Mouse (Mus musculus): ENCODE data around the gene Ccar1. TPM values are rescaled to one million over a fixed set of nuclear protein-coding genes. Genes with fewer than 3 reads are reported as not detected.

The Ccar1 gene
- 141 and 147 TPM in 2 replicates for polyA plus RNA-seq (2016; fragmentation: Nextera tagmentation; extraction: Ambion mirVana)

DNA sequence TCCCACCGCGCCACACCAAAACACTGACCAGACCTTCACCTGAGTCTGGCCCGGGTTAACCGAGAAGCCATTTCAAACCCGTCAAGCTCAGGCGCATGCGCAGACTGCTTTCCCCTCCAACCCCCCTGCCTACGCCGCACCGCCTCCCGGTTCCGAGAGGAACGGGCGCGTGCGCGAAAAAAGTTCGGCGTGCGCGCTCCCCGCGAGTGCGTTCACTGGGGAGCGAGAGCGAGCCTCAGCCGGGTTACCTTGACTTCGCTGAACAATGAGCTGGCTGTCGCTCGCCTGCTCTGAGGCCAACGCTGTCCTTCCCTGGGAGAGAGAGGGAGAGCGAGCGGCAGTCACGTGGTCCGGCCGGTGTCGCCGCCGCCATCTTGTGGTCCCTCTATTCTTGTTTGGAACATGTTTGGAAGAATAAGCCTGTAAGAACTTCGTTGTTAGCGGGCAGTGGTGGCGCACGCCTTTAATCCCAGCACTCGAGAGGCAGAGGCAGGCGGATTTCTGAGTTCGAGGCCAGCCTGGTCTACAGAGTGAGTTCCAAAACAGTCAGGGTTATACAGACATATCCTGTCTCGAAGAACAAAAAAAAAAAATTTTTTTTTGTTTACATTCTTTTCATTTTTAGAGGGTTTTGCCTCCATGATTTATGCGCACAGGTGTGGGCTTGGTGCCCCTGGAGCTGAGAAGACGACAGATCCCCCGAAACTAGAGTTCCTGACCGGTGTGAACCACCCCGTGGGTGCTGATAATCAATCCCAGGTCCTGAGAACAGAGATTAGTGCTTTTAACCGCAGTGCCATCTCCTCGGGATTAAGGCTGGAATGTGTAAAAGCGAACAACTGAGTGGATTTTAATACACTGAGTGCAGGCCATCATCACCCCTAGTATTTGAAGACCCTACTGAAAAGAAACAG is at the start of gene Ccar1:
Gene Ccar1, minus strand, starts transcription at position 110 of the 914 bp plus-strand sequence.
- Histone ChIP-seq H3K4me3 (peak within 1 kb of the TSS; percentile 100), H3K27me3 (no peaks in the 10 kb centered on the region), H3K4me2 (replicated peaks) (peak within 1 kb of the TSS; percentile 75), H3K9me3 (replicated peaks) (no peaks in the 10 kb centered on the region), H3K4me1 (peaks cover 20% of the 10 kb centered on the region), H3K27ac (peak within 1 kb of the TSS; percentile 92), H3K36me3 (peaks cover 27% of the 10 kb centered on the region), H3K9ac (peak within 1 kb of the TSS; percentile 99)
- WGBS, result 3% methylated on average over 55 of the region's 55 CpGs
- peak; percentile 98 for ATAC-seq (ENCODE audit: low FRiP score)

DNA sequence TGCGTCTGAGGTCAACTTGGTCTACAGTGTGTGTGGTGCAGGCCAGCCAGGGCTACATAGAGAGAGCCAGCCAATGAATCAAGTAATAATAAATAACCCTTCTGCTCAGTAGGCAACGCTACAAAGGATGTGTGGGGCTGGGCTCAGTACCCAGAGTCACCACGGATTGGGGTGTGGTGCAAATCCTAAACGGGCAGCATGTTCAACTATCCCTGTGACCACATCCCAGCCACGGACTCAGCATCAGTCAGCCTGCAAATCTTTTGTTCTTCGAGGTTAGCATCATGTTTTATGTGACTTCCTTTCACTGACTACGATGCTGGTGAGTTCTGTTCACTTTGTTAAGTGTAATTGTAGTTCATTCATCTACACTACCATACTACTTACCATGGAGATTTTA is 48.6 kb upstream of the Ccar1 start:
- 89% methylated on average over 7 of the region's 7 CpGs for WGBS
- H3K9me3 ChIP-seq (replicated peaks), result no peaks in the 10 kb centered on the region
- no peak for ATAC-seq (ENCODE audit: low FRiP score)
- H3K27me3 ChIP-seq, result no peaks in the 10 kb centered on the region
- H3K4me1 ChIP-seq, result no peaks in the 10 kb centered on the region; the same call in 1 of the 2 replicates
- H3K36me3 ChIP-seq, result peaks cover 33% of the 10 kb centered on the region
- H3K9ac ChIP-seq, result no peak overlapping the region
- no peak overlapping the region for H3K4me2 ChIP-seq (replicated peaks)
- H3K4me3 ChIP-seq, result no peak overlapping the region
- H3K27ac ChIP-seq, result no peak overlapping the region

DNA sequence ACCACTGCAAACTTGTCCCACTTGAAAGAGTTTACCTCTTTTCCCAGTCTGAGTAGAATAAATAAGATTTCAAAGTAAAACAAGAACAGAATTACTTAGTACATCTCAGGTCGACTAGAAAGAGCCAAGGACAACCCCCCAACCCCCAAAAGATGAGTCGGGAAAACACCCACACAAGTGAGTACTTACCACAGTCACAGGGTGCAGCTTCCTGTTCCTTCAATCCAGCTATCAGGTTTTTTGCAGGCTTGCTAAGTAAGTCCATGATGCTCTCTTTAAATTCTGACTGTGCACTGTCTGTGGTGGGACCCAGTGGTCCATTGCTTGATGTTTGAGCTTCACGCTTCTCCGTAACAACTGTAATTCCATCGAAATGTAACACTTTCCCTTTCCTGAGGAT is 45.9 kb upstream of the Ccar1 start:
- no peak overlapping the region for H3K9ac ChIP-seq
- WGBS, result 95% methylated on average over 5 of the region's 5 CpGs
- no peaks in the 10 kb centered on the region for H3K27me3 ChIP-seq
- no peaks in the 10 kb centered on the region for H3K9me3 ChIP-seq (replicated peaks)
- H3K27ac ChIP-seq, result no peak overlapping the region
- ATAC-seq (ENCODE audit: low FRiP score), result no peak
- H3K4me3 ChIP-seq, result no peak overlapping the region
- H3K4me2 ChIP-seq (replicated peaks), result no peak overlapping the region
- no peaks in the 10 kb centered on the region for H3K4me1 ChIP-seq
- peaks cover 39% of the 10 kb centered on the region for H3K36me3 ChIP-seq

DNA sequence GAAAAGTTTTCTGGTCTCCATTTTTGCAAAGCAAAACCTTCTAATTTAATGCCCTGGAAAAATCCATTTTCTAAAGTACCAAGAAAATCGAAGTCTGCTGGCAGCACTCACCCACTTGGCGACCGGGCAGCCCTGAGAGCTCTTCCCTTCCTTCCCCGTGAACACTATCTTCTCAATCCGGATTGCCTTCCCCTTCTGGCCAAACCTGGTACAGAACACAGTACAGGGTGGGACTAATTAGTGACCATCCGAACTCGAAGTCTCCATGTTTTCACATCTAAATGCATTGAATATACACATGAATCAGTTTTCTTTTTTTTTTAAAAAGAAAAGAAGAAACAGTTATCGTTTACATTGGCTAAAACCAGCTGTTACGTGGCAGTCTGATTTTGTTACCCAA is 40.7 kb upstream of the Ccar1 start:
- Histone ChIP-seq H3K4me2 (replicated peaks) (no peak overlapping the region), H3K27ac (no peak overlapping the region), H3K4me3 (no peak overlapping the region), H3K9ac (no peak overlapping the region), H3K36me3 (peaks cover 40% of the 10 kb centered on the region), H3K9me3 (replicated peaks) (no peaks in the 10 kb centered on the region), H3K27me3 (no peaks in the 10 kb centered on the region), H3K4me1 (no peaks in the 10 kb centered on the region)
- WGBS, result 89% methylated on average over 9 of the region's 9 CpGs
- no peak for ATAC-seq (ENCODE audit: low FRiP score)

DNA sequence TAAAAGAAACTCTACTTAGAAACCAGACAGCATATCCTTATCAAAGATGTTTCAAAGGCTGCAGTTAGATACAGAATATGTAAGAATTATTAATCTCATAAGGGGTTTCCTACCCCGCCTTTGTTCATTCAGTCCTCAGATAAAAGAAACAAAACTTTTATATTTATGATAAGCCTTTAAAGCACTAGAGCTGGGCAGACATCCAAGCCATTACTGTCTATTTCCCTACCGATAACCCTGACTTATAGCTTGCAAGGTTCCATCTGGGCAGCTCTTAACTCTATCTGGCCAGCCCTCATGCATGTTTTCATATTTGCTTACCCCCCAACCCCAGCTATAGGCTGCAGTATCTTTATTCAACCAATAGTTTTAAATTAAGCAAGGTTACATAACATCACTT is 39.5 kb upstream of the Ccar1 start:
- no peak overlapping the region for H3K9ac ChIP-seq
- 99% methylated on average over 2 of the region's 2 CpGs for WGBS
- no peak overlapping the region for H3K27ac ChIP-seq
- no peaks in the 10 kb centered on the region for H3K9me3 ChIP-seq (replicated peaks)
- no peaks in the 10 kb centered on the region for H3K27me3 ChIP-seq
- peaks cover 34% of the 10 kb centered on the region; the same call in 1 of the 2 replicates for H3K36me3 ChIP-seq
- no peaks in the 10 kb centered on the region for H3K4me1 ChIP-seq
- no peak overlapping the region for H3K4me3 ChIP-seq
- H3K4me2 ChIP-seq (replicated peaks), result no peak overlapping the region
- no peak for ATAC-seq (ENCODE audit: low FRiP score)

DNA sequence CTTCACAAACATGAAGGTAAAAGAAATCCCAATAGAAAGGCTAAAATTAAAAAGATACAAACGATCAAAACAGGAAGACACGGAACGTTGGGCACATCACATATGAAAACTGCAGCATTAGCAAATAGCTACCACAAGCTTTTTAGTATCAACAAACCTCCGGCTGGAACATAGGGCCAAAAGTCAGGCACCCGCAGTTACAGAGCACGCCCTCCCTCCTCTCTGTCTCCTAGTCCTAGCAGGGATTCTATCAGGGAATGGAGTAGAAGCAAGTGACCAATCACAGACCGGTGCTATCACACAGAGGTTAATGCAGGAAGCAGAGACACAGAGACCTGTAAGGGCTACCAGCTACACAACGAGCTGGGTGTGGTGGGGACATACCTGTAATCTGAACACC is 32.4 kb upstream of the Ccar1 start:
- no peaks in the 10 kb centered on the region for H3K9me3 ChIP-seq (replicated peaks)
- H3K36me3 ChIP-seq, result peaks cover 30% of the 10 kb centered on the region
- no peak overlapping the region for H3K4me3 ChIP-seq
- no peak for ATAC-seq (ENCODE audit: low FRiP score)
- no peak overlapping the region for H3K4me2 ChIP-seq (replicated peaks)
- 88% methylated on average over 8 of the region's 8 CpGs for WGBS
- no peaks in the 10 kb centered on the region for H3K4me1 ChIP-seq
- no peaks in the 10 kb centered on the region for H3K27me3 ChIP-seq
- H3K27ac ChIP-seq, result no peak overlapping the region
- H3K9ac ChIP-seq, result no peak overlapping the region

DNA sequence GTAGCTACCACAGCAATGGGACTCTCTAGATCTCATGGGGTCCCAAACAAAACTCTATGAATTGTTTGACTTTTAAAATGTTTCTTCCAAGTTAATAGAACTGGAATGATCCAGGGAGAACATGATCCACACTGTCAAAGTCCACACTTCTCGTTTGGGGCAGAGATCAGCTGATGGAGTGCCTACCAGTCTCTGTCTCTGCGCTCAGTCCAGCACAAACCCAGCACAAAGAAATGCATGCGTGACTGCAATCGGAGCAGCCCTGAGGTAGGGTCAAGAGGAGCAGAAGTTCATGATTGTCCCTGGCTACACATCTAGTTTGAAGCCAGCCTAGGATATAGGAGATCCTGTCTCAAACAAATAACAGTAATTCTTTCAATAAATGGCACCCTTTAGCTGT is 31.3 kb upstream of the Ccar1 start:
- no peak overlapping the region for H3K27ac ChIP-seq
- H3K27me3 ChIP-seq, result no peaks in the 10 kb centered on the region
- WGBS, result 83% methylated on average over 4 of the region's 4 CpGs
- peaks cover 37% of the 10 kb centered on the region for H3K36me3 ChIP-seq
- no peak for ATAC-seq (ENCODE audit: low FRiP score)
- no peak overlapping the region for H3K4me3 ChIP-seq
- no peaks in the 10 kb centered on the region for H3K4me1 ChIP-seq
- H3K9me3 ChIP-seq (replicated peaks), result no peaks in the 10 kb centered on the region
- H3K9ac ChIP-seq, result no peak overlapping the region
- no peak overlapping the region for H3K4me2 ChIP-seq (replicated peaks)

DNA sequence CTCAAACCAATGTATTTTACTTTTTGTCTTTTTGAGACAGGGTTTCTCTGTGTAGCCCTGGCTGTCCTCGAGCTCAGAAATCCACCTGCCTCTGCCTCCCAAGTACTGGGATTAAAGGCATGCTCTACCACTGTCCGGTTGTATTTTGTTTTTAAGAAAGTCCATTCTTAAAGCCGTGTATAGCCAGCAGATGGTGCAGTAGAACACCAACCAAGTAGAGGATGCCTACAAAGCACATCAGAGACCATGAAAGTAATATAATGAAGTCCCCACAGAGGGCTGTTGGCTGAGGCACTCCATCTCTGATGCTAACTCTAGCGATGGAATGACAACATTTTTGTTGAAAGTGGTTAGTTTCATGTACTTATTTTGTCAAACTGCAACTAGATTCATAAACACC is 17.9 kb upstream of the Ccar1 start:
- WGBS, result 84% methylated on average over 4 of the region's 4 CpGs

DNA sequence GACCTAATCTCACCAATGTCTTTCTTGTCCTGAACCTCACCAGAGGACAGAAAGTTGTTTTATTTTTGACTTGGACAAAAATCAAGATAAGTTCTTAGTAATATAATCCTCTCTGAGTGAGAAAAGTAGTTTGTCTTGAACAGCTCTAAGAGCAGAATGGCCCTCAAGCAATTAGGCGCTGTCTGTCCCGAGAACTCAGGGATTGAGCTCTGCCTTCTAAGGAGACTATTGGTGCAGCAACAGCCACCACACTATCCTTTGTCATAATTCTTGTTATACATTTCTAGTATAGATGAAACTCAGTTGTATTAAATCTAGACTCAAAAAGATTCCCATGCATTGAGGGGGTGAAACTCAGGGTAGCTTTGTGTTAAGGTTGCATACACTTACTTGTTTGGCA is 16.7 kb upstream of the Ccar1 start:
- WGBS, result 94% methylated on average over 2 of the region's 2 CpGs

More for the DNA sequence above, 17.9 kb upstream of the Ccar1 start:
- Histone ChIP-seq H3K9me3 (replicated peaks) (no peaks in the 10 kb centered on the region), H3K36me3 (peaks cover 33% of the 10 kb centered on the region), H3K27me3 (no peaks in the 10 kb centered on the region), H3K4me2 (replicated peaks) (no peak overlapping the region), H3K4me3 (no peak overlapping the region), H3K4me1 (no peaks in the 10 kb centered on the region), H3K9ac (no peak overlapping the region), H3K27ac (no peak overlapping the region)
- no peak for ATAC-seq (ENCODE audit: low FRiP score)

DNA sequence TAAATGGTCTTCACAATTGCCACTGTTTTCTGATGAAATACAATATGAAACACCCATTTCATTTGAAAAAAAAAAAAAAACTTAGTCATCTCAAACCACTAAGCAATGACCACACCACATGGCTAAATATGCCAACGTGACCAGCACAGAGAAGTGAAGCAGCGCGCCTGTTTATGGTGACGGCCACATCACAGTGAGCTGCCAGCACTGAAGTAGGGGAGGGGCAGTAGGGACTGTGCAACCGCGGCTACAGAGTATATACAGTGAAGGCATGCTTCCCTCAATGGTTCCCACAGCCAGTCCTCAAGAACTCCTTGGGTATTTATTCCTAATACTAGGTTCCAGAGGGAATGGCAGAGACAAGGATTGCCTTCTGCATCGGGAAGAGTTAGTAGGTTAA is 16.2 kb upstream of the Ccar1 start:
- WGBS, result 91% methylated on average over 7 of the region's 7 CpGs
- H3K36me3 ChIP-seq, result peaks cover 20% of the 10 kb centered on the region
- H3K4me2 ChIP-seq (replicated peaks), result no peak overlapping the region
- H3K9me3 ChIP-seq (replicated peaks), result no peaks in the 10 kb centered on the region
- H3K9ac ChIP-seq, result no peak overlapping the region
- H3K27ac ChIP-seq, result no peak overlapping the region
- ATAC-seq (ENCODE audit: low FRiP score), result no peak
- no peaks in the 10 kb centered on the region for H3K27me3 ChIP-seq
- H3K4me1 ChIP-seq, result no peaks in the 10 kb centered on the region
- H3K4me3 ChIP-seq, result no peak overlapping the region

More for the DNA sequence above, 16.7 kb upstream of the Ccar1 start:
- H3K9me3 ChIP-seq (replicated peaks), result no peaks in the 10 kb centered on the region
- ATAC-seq (ENCODE audit: low FRiP score), result no peak
- no peaks in the 10 kb centered on the region for H3K27me3 ChIP-seq
- no peak overlapping the region for H3K27ac ChIP-seq
- H3K4me1 ChIP-seq, result no peaks in the 10 kb centered on the region
- H3K4me3 ChIP-seq, result no peak overlapping the region
- no peak overlapping the region for H3K4me2 ChIP-seq (replicated peaks)
- no peak overlapping the region for H3K9ac ChIP-seq
- H3K36me3 ChIP-seq, result peaks cover 24% of the 10 kb centered on the region

DNA sequence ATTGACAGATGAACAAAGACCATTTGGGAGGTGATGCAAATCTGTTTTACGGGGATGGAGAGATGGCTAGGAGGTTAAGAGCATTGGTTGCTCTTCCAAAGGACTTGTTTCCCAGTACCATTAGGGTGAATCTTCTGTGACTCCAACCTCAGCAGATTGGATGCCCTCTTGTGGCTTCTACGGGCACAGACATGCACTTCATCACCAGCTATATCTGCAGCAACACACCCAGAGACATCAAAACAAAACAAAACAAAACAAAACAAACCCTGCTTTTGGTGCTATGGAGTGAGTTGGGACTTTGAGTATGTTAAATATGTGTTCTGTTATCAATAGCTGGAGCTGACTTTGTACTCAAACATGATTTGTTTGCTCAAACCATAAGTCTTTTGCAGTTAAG is 12.0 kb upstream of the Ccar1 start:
- 0 out of 2 replicates have a peak, but pooled peaks cover 4% of the 10 kb centered on the region for H3K36me3 ChIP-seq
- no peaks in the 10 kb centered on the region for H3K27me3 ChIP-seq
- H3K4me3 ChIP-seq, result no peak overlapping the region
- H3K4me2 ChIP-seq (replicated peaks), result no peak overlapping the region
- H3K27ac ChIP-seq, result no peak overlapping the region
- H3K9me3 ChIP-seq (replicated peaks), result no peaks in the 10 kb centered on the region
- H3K4me1 ChIP-seq, result no peaks in the 10 kb centered on the region
- no peak for ATAC-seq (ENCODE audit: low FRiP score)
- 75% methylated on average over 2 of the region's 2 CpGs for WGBS
- H3K9ac ChIP-seq, result no peak overlapping the region

DNA sequence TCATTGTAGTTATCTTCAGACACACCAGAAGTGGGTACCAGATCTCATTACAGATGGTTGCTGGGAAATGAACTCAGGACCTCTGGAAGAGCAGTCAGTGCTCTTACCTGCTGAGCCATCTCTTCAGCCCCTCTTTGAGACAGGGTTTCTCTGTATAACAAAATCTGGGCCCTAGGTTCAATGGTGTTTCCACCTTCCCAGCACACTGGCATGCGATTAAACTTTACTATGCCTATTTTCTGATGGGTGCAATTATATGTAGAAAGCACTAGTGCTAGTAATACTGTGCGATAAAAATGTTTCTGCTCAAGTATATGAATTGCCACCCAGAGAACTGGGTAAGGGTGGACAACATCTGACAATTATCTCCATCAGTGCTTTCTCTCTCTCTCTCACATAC is 11.2 kb upstream of the Ccar1 start:
- H3K4me3 ChIP-seq, result no peak overlapping the region
- no peaks in the 10 kb centered on the region for H3K9me3 ChIP-seq (replicated peaks)
- no peak for ATAC-seq (ENCODE audit: low FRiP score)
- no peak overlapping the region for H3K4me2 ChIP-seq (replicated peaks)
- H3K27ac ChIP-seq, result no peak overlapping the region
- no peaks in the 10 kb centered on the region for H3K4me1 ChIP-seq
- H3K9ac ChIP-seq, result no peak overlapping the region
- WGBS, result 99% methylated on average over 2 of the region's 2 CpGs
- H3K36me3 ChIP-seq, result 0 out of 2 replicates have a peak, but pooled peaks cover 4% of the 10 kb centered on the region
- H3K27me3 ChIP-seq, result no peaks in the 10 kb centered on the region

DNA sequence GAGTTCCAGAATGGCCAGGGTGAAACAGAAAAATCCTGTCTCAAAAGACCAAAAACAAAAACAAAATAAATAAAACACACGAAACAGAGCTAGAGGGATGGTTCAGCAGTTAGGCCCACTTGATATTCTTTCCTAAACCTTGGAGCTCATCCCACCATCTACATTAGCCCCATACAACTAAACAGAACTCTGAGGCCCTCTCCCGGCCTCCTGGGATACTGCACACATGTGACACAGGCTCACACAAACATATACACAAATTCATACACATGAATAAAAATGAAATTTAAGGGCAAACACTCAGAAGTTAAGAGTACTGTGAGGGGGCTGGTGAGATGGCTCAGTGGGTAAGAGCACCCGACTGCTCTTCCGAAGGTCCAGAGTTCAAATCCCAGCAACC is 2.1 kb upstream of the Ccar1 start:
- peaks cover 11% of the 10 kb centered on the region for H3K36me3 ChIP-seq
- peaks cover 17% of the 10 kb centered on the region for H3K4me1 ChIP-seq
- no peaks in the 10 kb centered on the region for H3K27me3 ChIP-seq
- no peak overlapping the region for H3K4me3 ChIP-seq
- no peaks in the 10 kb centered on the region for H3K9me3 ChIP-seq (replicated peaks)
- 96% methylated on average over 4 of the region's 4 CpGs for WGBS
- no peak for ATAC-seq (ENCODE audit: low FRiP score)
- no peak overlapping the region for H3K9ac ChIP-seq
- H3K4me2 ChIP-seq (replicated peaks), result no peak overlapping the region
- H3K27ac ChIP-seq, result no peak overlapping the region

All from hindbrain, embryonic 12.5 days (tissue).